Mouse (Mus musculus) lung, adult 18-20 months (tissue): ENCODE results near the gene Fam107b.

ENCODE experiments used
- DNase-seq, 2 experiments: peaks; one replicate each; pipeline ENCODE4 v3.0.0; 2022; ENCODE audit warnings: mixed read lengths in 2 of 2

The Fam107b gene

DNA sequence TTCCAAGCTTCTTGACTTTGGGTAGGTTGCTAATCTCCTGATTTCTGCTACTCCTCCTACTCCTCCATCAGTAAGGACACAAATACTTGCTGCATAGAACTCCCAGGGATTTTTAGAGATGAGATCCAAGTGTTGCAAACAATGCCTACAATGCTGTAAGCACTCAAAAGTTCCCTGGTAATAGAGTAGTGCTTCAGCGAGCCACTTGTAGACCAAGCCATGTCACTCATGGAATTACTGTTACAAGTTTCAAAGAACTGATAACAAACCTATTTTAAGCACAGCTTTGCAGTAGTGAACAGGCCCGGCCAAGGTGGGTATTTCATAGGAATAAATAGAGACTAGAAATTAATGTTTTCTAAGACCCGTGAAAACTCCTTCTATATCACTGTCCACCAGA is 174.8 kb downstream of the Fam107b start:
- peak in 1 of 2 experiments; percentile 31 for DNase-seq

- DNase-seq: no peak
Measured at GRCm38 (mm10) chr2:3745910-3746606, 175.8 kb downstream of the Fam107b start.

- peak; percentile 61 to 74 for DNase-seq
Measured at GRCm38 (mm10) chr2:3748714-3749503, 178.6 kb downstream of the Fam107b start.

DNA sequence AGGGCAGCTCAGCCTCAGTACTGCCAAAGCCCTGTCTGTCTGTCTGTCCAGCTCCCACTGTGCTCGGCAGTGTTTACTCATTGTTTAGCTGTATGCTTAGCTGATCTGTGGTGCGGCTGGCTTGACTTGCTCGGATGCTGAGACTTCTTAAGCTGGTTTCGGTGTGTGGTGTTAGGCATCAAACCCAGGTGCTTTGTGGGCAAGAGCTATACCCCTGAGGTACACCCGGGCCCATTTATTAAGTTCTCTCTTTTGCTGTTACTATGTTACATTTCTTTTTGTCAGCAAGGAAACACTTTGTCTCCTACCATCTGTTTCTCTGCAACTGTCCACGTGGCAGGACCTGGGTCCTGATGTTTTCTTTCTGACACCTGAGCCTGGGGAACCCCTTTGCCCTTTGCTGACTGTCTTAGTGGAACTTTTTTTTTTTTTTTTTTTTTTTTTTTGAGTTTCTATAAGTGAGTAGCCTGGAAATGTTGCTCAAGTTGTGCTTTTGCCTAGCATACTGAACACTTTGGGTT is 179.3 kb downstream of the Fam107b start:
- no peak for DNase-seq

DNA sequence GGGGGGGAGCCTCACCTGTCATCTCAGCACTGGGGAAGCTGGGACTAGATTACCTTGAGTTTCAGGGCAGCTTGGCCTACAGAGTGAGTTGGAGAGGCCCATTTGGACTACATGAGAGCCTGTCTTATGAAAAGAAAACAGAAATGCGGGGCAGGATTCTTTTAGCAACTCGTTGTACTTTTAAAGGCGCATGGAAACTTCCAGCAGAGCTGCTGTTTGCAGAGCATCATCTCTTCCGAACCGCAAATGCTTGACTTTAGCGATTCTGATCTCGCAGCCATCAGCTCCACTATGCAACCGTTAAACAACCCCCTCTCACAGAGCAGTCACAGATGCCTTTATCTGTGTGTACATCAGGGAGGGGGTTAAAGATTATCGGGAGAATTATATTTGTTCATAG is 179.8 kb downstream of the Fam107b start:
- no peak for DNase-seq

- DNase-seq: peak; percentile 37 to 56
Measured at GRCm38 (mm10) chr2:3752365-3752764, 182.1 kb downstream of the Fam107b start.

GRCm38 (mm10) chr2:3752893-3753292 is 182.6 kb downstream of the Fam107b start:
- DNase-seq: no peak

DNA sequence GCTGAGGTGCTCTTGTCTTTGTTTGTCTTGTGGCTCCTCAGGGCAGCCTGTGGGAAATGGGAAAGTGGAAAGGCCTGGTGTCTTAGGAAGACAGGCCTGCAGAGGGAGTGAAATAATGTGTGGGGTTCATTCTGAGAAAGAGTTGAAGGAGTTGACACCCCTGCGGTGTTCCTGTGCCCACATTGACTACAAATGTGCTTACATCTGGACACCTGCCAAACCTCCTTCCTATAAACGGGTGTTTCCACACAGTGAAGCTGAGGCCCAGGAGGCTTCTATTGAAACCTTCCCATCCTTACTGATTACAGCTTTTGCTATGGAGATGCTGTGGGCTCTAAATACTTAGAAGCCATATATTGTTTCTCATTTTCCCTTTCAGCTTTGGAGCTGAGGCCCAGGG is 183.5 kb downstream of the Fam107b start:
- peak in 1 of 2 experiments; percentile 42 for DNase-seq

DNA sequence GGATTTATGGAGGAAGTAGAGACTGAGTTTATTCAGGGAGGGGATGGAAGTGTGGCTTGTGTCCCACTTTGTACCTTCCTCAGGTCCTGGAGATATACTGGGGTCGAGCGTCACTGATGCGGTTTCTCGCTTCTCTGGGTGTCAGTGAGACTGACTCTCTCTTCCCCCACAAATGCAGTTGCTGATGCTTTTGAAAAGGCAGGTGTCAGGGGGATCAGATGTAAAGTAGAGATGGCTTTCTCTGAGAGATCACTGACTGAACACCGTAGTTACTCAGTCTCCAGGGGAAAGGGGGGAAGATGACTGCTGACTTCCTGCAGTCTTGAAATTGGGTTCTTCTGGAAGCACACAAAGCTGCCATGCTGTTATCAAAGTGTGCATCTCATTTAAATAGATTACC is 185.6 kb downstream of the Fam107b start:
- DNase-seq: no peak

GRCm38 (mm10) chr2:3758406-3758805 is 188.1 kb downstream of the Fam107b start:
- no peak for DNase-seq

GRCm38 (mm10) chr2:3760234-3760836 is 190.0 kb downstream of the Fam107b start:
- DNase-seq: peak in 1 of 2 experiments; percentile 39

DNA sequence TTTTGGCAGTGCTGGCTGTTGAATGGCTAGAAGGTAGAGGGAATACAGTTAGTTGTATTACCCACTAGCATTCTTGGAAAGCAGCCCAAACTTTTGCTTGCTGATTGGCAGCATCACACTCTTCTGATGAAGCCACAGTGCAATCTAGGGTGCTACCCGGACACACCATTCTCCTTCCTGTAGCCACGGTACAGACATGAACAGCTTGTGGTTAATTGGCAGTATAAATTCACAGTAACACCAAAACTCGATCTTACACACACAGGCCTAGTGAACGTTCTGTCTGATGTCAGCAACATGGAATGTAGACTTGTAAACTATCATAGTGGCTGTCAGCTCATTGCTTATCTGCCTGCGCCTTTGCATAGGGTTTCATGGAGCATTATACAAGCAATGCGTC is 193.8 kb downstream of the Fam107b start:
- no peak for DNase-seq

DNA sequence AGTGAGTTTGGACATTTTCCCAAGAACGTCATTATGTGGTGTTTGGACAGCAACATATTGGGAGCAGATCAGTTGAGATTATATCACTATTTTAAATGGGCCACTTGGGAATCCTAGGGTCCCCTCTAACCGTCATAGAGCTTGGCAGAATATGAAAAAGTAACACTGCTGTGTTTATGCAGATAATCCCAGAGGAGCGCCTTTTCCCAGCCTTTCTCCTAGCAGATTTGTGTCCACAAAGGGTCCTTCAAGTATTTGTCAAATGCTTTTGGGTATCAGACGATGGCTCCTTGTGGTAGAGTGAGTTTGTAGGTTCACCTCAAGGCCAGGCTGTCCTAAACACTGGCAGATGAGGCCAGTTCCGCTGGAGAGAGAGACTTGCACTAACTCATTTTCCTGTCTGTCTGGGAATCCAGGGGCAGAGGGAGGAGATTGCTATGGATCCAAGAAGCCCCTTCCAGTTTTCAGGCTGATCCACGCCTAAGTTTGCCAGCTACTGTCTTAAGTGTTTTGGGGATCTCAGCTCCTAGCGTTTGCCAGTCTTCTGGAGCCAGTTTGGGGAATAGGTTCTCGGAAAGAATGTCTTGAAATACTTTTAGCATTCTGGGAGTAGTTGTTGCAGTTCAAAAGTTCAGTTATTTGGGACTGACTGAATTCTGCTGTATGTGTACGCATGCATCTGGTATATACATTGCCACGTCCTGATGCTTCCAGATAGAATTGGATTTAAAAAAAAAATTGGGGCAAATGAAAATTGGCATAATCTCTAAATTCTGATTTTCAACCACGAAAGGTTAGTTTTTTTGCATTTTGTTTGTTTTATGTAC is 195.9 kb downstream of the Fam107b start:
- DNase-seq: no peak

GRCm38 (mm10) chr2:3769260-3769659 is 199.0 kb downstream of the Fam107b start:
- DNase-seq: peak; percentile 54 to 65

DNA sequence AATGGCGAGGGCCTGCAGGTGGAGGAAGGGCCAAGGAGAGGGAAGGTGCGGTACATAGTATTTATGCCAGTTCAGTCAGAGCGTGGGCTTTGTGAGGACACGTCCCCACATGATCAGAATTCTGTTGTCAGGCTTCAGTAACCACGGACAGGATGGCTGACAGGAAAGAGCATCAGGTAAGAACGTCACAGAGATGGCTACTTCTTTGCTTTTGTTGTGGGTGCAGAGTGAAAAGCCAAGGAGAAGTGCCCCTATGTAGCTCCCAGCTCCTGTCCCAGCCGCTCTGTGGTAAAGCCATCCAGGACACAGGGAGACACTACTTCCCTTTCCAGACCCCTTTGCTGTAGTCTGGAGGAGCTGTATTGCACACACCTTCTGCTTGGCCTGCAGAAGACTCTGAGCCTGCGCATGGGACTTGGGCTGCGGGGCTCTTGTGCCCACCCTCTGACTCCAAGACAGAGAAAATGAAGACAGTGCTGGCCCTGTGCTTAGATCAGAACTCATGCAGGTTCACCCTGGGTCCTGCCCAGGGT is 199.6 kb downstream of the Fam107b start:
- no peak for DNase-seq

- DNase-seq: no peak
Measured at GRCm38 (mm10) chr2:3770383-3770782, 200.1 kb downstream of the Fam107b start.

GRCm38 (mm10) chr2:3771483-3771882 is 201.2 kb downstream of the Fam107b start:
- DNase-seq: no peak

DNA sequence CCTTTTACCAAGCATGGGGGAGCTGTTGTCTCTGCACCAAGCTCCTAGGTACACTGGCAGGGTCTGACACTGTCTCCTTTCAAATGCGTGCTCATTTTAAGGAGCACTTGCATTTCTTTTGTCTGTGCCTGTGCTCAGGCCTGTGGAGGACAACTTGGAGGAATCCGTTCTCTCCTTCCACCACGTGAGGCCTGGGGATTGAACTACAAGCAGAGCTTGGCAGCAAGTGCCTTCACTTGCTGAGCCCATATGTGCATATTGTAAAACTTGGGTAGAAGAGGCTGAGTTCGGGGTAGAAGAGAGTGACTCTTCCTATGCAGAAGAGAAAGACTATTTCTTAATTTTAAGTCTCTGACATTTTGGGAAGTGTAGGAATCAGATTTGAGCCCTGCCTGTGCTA is 202.8 kb downstream of the Fam107b start:
- DNase-seq: no peak

GRCm38 (mm10) chr2:3775569-3775968 is 205.3 kb downstream of the Fam107b start:
- DNase-seq: no peak

DNA sequence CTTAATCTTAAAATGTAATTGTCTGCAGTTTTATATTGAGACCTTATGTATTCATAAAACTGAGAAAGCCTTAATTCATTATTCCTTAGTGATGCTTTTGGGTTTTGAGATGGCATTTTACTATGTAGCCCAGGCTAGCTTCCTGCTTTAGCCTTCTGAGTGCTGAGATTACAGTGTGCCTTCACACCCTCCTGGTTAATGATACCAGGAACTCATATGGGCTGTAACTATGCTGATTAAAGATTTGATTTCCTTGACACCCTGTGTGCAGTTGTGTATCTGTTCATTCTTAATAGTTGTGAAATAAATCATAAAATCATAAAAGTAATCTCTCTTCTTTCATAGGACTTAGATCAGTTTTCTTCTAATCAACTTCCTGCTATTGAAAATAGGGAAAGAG is 205.8 kb downstream of the Fam107b start:
- no peak for DNase-seq

- DNase-seq: no peak
Measured at GRCm38 (mm10) chr2:3777696-3778095, 207.4 kb downstream of the Fam107b start.

DNA sequence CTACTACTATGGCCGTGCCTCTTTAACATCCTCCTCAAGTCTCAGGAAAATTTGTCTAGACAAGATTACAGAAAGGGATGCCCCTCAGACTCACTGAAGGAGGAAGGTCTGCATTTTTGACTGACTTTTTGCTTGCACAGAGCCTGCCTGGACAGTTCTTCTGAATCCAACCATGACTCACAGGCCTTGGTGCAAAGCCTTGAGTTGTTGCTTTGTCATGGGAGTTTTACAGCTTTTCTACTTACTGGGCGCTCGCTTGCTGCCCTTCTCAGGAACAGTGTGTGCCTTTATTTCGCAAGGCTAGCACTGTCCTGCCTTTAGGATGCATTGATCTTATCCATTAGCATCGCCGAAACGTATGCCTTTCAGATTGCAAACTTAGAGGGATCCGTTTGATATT is 215.3 kb downstream of the Fam107b start:
- DNase-seq: no peak
